Mouse (Mus musculus) left cerebral cortex, adult 2 months (tissue): ENCODE measurements around the gene Taok3. TPM values are rescaled to one million over a fixed set of nuclear protein-coding genes. Genes with fewer than 3 reads are reported as not detected.

Experiments used
- DNase-seq, 2 experiments: peaks; one replicate each; pipeline ENCODE4 v3.0.0; 2021 to 2022; ENCODE audit warnings: low spot score in 2 of 2, mixed read lengths in 1 of 2; ENCODE audit errors: extremely low spot score in 1 of 2
- H3K27ac ChIP-seq: fragments of 200-600 bp; 2 replicates; pipeline ENCODE4 v1.8.1; 2022
- H3K4me3 ChIP-seq: fragments of 200-600 bp; 2 replicates; pipeline ENCODE4 v1.8.1; 2022
- CTCF ChIP-seq: fragments of 200-600 bp; IDR thresholded peaks from 2 replicates; pipeline ENCODE4 v1.8.1; 2022; ENCODE audit warnings: antibody characterized with exemption, mild to moderate bottlenecking, moderate library complexity
- intact Hi-C: fragments of 180-260 bp; cut with DNase I; formaldehyde crosslinking; loops from one replicate; pipeline ENCODE4 v1.15.1; 2025
- total RNA-seq, 2 experiments: library from RNA; stranded (reverse); gene quantifications; 2 replicates each; pipeline ENCODE4 v1.2.3; 2021

Taok3 gene
- total RNA-seq, 2 experiments from 2014 or later: 52.5 to 54.7 TPM

GRCm38 (mm10) chr5:117149054-117149942 is 29.4 kb downstream of the Taok3 start:
- intact Hi-C loops: no loop called here
- no peak overlapping the region for H3K4me3 ChIP-seq
- no peak overlapping the region for H3K27ac ChIP-seq
- TF ChIP-seq CTCF: no peak
- DNase-seq: no peak

GRCm38 (mm10) chr5:117150068-117150467 is 30.1 kb downstream of the Taok3 start:
- no peak overlapping the region for H3K4me3 ChIP-seq
- H3K27ac ChIP-seq: no peak overlapping the region
- intact Hi-C loops: no loop called here
- no peak for TF ChIP-seq CTCF
- DNase-seq: no peak

- Histone ChIP-seq H3K27ac (no peak overlapping the region), H3K4me3 (no peak overlapping the region)
- intact Hi-C loops: no loop called here
- DNase-seq: no peak
- peak; percentile 3; the same call in 1 of the 2 replicates for TF ChIP-seq CTCF
Measured at GRCm38 (mm10) chr5:117152944-117153343, 33.0 kb downstream of the Taok3 start.

GRCm38 (mm10) chr5:117153527-117154091 is 33.7 kb downstream of the Taok3 start:
- Histone ChIP-seq H3K27ac (no peak overlapping the region), H3K4me3 (no peak overlapping the region)
- intact Hi-C loops: no loop called here
- no peak for DNase-seq
- no peak for TF ChIP-seq CTCF

- TF ChIP-seq CTCF: no peak
- intact Hi-C loops: no loop called here
- Histone ChIP-seq H3K27ac (no peak overlapping the region), H3K4me3 (no peak overlapping the region)
- DNase-seq: no peak
Measured at GRCm38 (mm10) chr5:117158335-117159018, 38.5 kb downstream of the Taok3 start.

GRCm38 (mm10) chr5:117159326-117159725 is 39.4 kb downstream of the Taok3 start:
- intact Hi-C loops: no loop called here
- no peak for TF ChIP-seq CTCF
- Histone ChIP-seq H3K27ac (no peak overlapping the region), H3K4me3 (no peak overlapping the region)
- DNase-seq: no peak

GRCm38 (mm10) chr5:117159805-117160291 is 39.9 kb downstream of the Taok3 start:
- no peak for DNase-seq
- no peak overlapping the region for H3K27ac ChIP-seq
- H3K4me3 ChIP-seq: no peak overlapping the region
- intact Hi-C loops: no loop called here
- TF ChIP-seq CTCF: no peak

- intact Hi-C loops: no loop called here
- H3K4me3 ChIP-seq: no peak overlapping the region
- no peak for DNase-seq
- H3K27ac ChIP-seq: no peak overlapping the region
- no peak for TF ChIP-seq CTCF
Measured at GRCm38 (mm10) chr5:117160499-117160898, 40.6 kb downstream of the Taok3 start.

GRCm38 (mm10) chr5:117163790-117164189 is 43.9 kb downstream of the Taok3 start:
- DNase-seq: no peak
- no peak for TF ChIP-seq CTCF
- no peak overlapping the region for H3K27ac ChIP-seq
- H3K4me3 ChIP-seq: no peak overlapping the region
- intact Hi-C loops: no loop called here

- Histone ChIP-seq H3K4me3 (no peak overlapping the region), H3K27ac (no peak overlapping the region)
- intact Hi-C loops: no loop called here
- no peak for DNase-seq
- no peak for TF ChIP-seq CTCF
Measured at GRCm38 (mm10) chr5:117164516-117164915, 44.6 kb downstream of the Taok3 start.

- no peak for TF ChIP-seq CTCF
- Histone ChIP-seq H3K4me3 (no peak overlapping the region), H3K27ac (no peak overlapping the region)
- no peak for DNase-seq
- intact Hi-C loops: no loop called here
Measured at GRCm38 (mm10) chr5:117164923-117165322, 45.0 kb downstream of the Taok3 start.

- no peak for TF ChIP-seq CTCF
- no peak for DNase-seq
- Histone ChIP-seq H3K4me3 (no peak overlapping the region), H3K27ac (no peak overlapping the region)
- intact Hi-C loops: no loop called here
Measured at GRCm38 (mm10) chr5:117165946-117166345, 46.0 kb downstream of the Taok3 start.
